Mouse (Mus musculus): Measurements from ENCODE around the gene Ppp2r1b. TPM values are rescaled to one million over a fixed set of nuclear protein-coding genes. Genes with fewer than 3 reads are reported as not detected.
A peak's percentile ranks its signal among the peaks of the same experiment; 100 is the strongest.

Ppp2r1b gene
- polyA plus RNA-seq, 1 experiment from 2014 or later, result 105 TPM

GRCm38 (mm10) chr9:50847606-50848368, 2.7 kb downstream of the Ppp2r1b start:
- H3K27me3 ChIP-seq (ENCODE audit: control insufficient read depth, insufficient read depth, low read length), result no peaks in the 10 kb centered on the region
- no peak overlapping the region for H3K4me3 ChIP-seq (ENCODE audit: low read depth, low read length)
- H3K36me3 ChIP-seq (ENCODE audit: control insufficient read depth, insufficient read depth, low read length), result no peaks in the 10 kb centered on the region
- H3K4me2 ChIP-seq (replicated peaks; ENCODE audit: low read depth, low read length), result no peak overlapping the region
- WGBS, result 73% methylated on average over 12 of the region's 12 CpGs
- ATAC-seq (ENCODE audit: low FRiP score), result no peak
- no peak for DNase-seq (ENCODE audit: low spot score)
- no peak overlapping the region for H3K9ac ChIP-seq (ENCODE audit: low read depth, low read length)
- H3K27ac ChIP-seq (ENCODE audit: low read depth, low read length), result no peak overlapping the region
- no peaks in the 10 kb centered on the region for H3K4me1 ChIP-seq (replicated peaks; ENCODE audit: control insufficient read depth, insufficient read depth, low read length)
- no peaks in the 10 kb centered on the region for H3K9me3 ChIP-seq (ENCODE audit: control insufficient read depth, low read length)

- Histone ChIP-seq H3K36me3 (ENCODE audit: control insufficient read depth, insufficient read depth, low read length) (no peaks in the 10 kb centered on the region), H3K9ac (ENCODE audit: low read depth, low read length) (no peak overlapping the region), H3K27ac (ENCODE audit: low read depth, low read length) (no peak overlapping the region), H3K4me3 (ENCODE audit: low read depth, low read length) (no peak overlapping the region), H3K27me3 (ENCODE audit: control insufficient read depth, insufficient read depth, low read length) (no peaks in the 10 kb centered on the region), H3K9me3 (ENCODE audit: control insufficient read depth, low read length) (no peaks in the 10 kb centered on the region), H3K4me2 (replicated peaks; ENCODE audit: low read depth, low read length) (no peak overlapping the region), H3K4me1 (replicated peaks; ENCODE audit: control insufficient read depth, insufficient read depth, low read length) (no peaks in the 10 kb centered on the region)
- no peak for DNase-seq (ENCODE audit: low spot score)
- WGBS, result 66% methylated on average over 5 of the region's 5 CpGs
- ATAC-seq (ENCODE audit: low FRiP score), result no peak; the same call in 1 of the 2 replicates
Observed at GRCm38 (mm10) chr9:50848821-50849220, 3.7 kb downstream of the Ppp2r1b start.

GRCm38 (mm10) chr9:50849249-50849648, 4.1 kb downstream of the Ppp2r1b start:
- DNase-seq (ENCODE audit: low spot score) (peak; percentile 94), ATAC-seq (ENCODE audit: low FRiP score) (peak; percentile 79; the same call in 1 of the 2 replicates)
- Histone ChIP-seq H3K27me3 (ENCODE audit: control insufficient read depth, insufficient read depth, low read length) (no peaks in the 10 kb centered on the region), H3K9me3 (ENCODE audit: control insufficient read depth, low read length) (no peaks in the 10 kb centered on the region), H3K27ac (ENCODE audit: low read depth, low read length) (no peak overlapping the region), H3K36me3 (ENCODE audit: control insufficient read depth, insufficient read depth, low read length) (no peaks in the 10 kb centered on the region), H3K4me1 (replicated peaks; ENCODE audit: control insufficient read depth, insufficient read depth, low read length) (no peaks in the 10 kb centered on the region), H3K4me2 (replicated peaks; ENCODE audit: low read depth, low read length) (no peak overlapping the region), H3K4me3 (ENCODE audit: low read depth, low read length) (no peak overlapping the region), H3K9ac (ENCODE audit: low read depth, low read length) (no peak overlapping the region)
- 25% methylated on average over 8 of the region's 8 CpGs for WGBS

- Histone ChIP-seq H3K9ac (ENCODE audit: low read depth, low read length) (no peak overlapping the region), H3K36me3 (ENCODE audit: control insufficient read depth, insufficient read depth, low read length) (no peaks in the 10 kb centered on the region), H3K9me3 (ENCODE audit: control insufficient read depth, low read length) (no peaks in the 10 kb centered on the region), H3K27ac (ENCODE audit: low read depth, low read length) (no peak overlapping the region), H3K4me3 (ENCODE audit: low read depth, low read length) (no peak overlapping the region), H3K4me1 (replicated peaks; ENCODE audit: control insufficient read depth, insufficient read depth, low read length) (no peaks in the 10 kb centered on the region), H3K27me3 (ENCODE audit: control insufficient read depth, insufficient read depth, low read length) (no peaks in the 10 kb centered on the region), H3K4me2 (replicated peaks; ENCODE audit: low read depth, low read length) (no peak overlapping the region)
- DNase-seq (ENCODE audit: low spot score) (no peak), ATAC-seq (ENCODE audit: low FRiP score) (no peak)
- WGBS, result 79% methylated on average over 9 of the region's 9 CpGs
Observed at GRCm38 (mm10) chr9:50849755-50850154, 4.7 kb downstream of the Ppp2r1b start.

GRCm38 (mm10) chr9:50850271-50850670, 5.2 kb downstream of the Ppp2r1b start:
- Histone ChIP-seq H3K9me3 (ENCODE audit: control insufficient read depth, low read length) (no peaks in the 10 kb centered on the region), H3K36me3 (ENCODE audit: control insufficient read depth, insufficient read depth, low read length) (no peaks in the 10 kb centered on the region), H3K9ac (ENCODE audit: low read depth, low read length) (0 out of 2 replicates have a peak overlapping the region, but pooled peaks have one; percentile 7), H3K27ac (ENCODE audit: low read depth, low read length) (no peak overlapping the region), H3K4me2 (replicated peaks; ENCODE audit: low read depth, low read length) (no peak overlapping the region), H3K27me3 (ENCODE audit: control insufficient read depth, insufficient read depth, low read length) (no peaks in the 10 kb centered on the region), H3K4me1 (replicated peaks; ENCODE audit: control insufficient read depth, insufficient read depth, low read length) (no peaks in the 10 kb centered on the region), H3K4me3 (ENCODE audit: low read depth, low read length) (no peak overlapping the region)
- ATAC-seq (ENCODE audit: low FRiP score) (no peak), DNase-seq (ENCODE audit: low spot score) (no peak)
- 25% methylated on average over 11 of the region's 11 CpGs for WGBS

GRCm38 (mm10) chr9:50850713-50851112, 5.6 kb downstream of the Ppp2r1b start:
- WGBS, result 67% methylated on average over 8 of the region's 8 CpGs
- H3K4me2 ChIP-seq (replicated peaks; ENCODE audit: low read depth, low read length), result no peak overlapping the region
- no peak for ATAC-seq (ENCODE audit: low FRiP score)
- H3K4me1 ChIP-seq (replicated peaks; ENCODE audit: control insufficient read depth, insufficient read depth, low read length), result no peaks in the 10 kb centered on the region
- H3K9me3 ChIP-seq (ENCODE audit: control insufficient read depth, low read length), result no peaks in the 10 kb centered on the region
- H3K4me3 ChIP-seq (ENCODE audit: low read depth, low read length), result no peak overlapping the region
- H3K27ac ChIP-seq (ENCODE audit: low read depth, low read length), result no peak overlapping the region
- DNase-seq (ENCODE audit: low spot score), result no peak
- H3K9ac ChIP-seq (ENCODE audit: low read depth, low read length), result no peak overlapping the region
- H3K27me3 ChIP-seq (ENCODE audit: control insufficient read depth, insufficient read depth, low read length), result no peaks in the 10 kb centered on the region
- no peaks in the 10 kb centered on the region for H3K36me3 ChIP-seq (ENCODE audit: control insufficient read depth, insufficient read depth, low read length)

- H3K4me3 ChIP-seq (ENCODE audit: low read depth, low read length), result no peak overlapping the region
- H3K36me3 ChIP-seq (ENCODE audit: control insufficient read depth, insufficient read depth, low read length), result no peaks in the 10 kb centered on the region
- no peak overlapping the region for H3K4me2 ChIP-seq (replicated peaks; ENCODE audit: low read depth, low read length)
- no peak for DNase-seq (ENCODE audit: low spot score)
- H3K4me1 ChIP-seq (replicated peaks; ENCODE audit: control insufficient read depth, insufficient read depth, low read length), result no peaks in the 10 kb centered on the region
- H3K9ac ChIP-seq (ENCODE audit: low read depth, low read length), result no peak overlapping the region
- H3K27ac ChIP-seq (ENCODE audit: low read depth, low read length), result no peak overlapping the region
- 84% methylated on average over 17 of the region's 17 CpGs for WGBS
- ATAC-seq (ENCODE audit: low FRiP score), result no peak
- H3K27me3 ChIP-seq (ENCODE audit: control insufficient read depth, insufficient read depth, low read length), result no peaks in the 10 kb centered on the region
- H3K9me3 ChIP-seq (ENCODE audit: control insufficient read depth, low read length), result no peaks in the 10 kb centered on the region
Observed at GRCm38 (mm10) chr9:50852634-50853349, 7.7 kb downstream of the Ppp2r1b start.

- H3K9me3 ChIP-seq (ENCODE audit: control insufficient read depth, low read length), result no peaks in the 10 kb centered on the region
- no peaks in the 10 kb centered on the region for H3K27me3 ChIP-seq (ENCODE audit: control insufficient read depth, insufficient read depth, low read length)
- H3K4me1 ChIP-seq (replicated peaks; ENCODE audit: control insufficient read depth, insufficient read depth, low read length), result no peaks in the 10 kb centered on the region
- ATAC-seq (ENCODE audit: low FRiP score) (no peak), DNase-seq (ENCODE audit: low spot score) (no peak)
- H3K27ac ChIP-seq (ENCODE audit: low read depth, low read length), result no peak overlapping the region
- WGBS, result 64% methylated on average over 8 of the region's 8 CpGs
- H3K9ac ChIP-seq (ENCODE audit: low read depth, low read length), result no peak overlapping the region
- H3K4me2 ChIP-seq (replicated peaks; ENCODE audit: low read depth, low read length), result no peak overlapping the region
- H3K36me3 ChIP-seq (ENCODE audit: control insufficient read depth, insufficient read depth, low read length), result no peaks in the 10 kb centered on the region
- no peak overlapping the region for H3K4me3 ChIP-seq (ENCODE audit: low read depth, low read length)
Observed at GRCm38 (mm10) chr9:50854376-50854775, 9.3 kb downstream of the Ppp2r1b start.
